Mouse (Mus musculus) ES-Bruce4 (cell line): ENCODE results near the gene Lekr1.

Experiments
- CTCF ChIP-seq: IDR thresholded peaks from one replicate; pipeline ENCODE4 v1.8.1; 2011; ENCODE audit warnings: low read depth, low read length
- EP300 ChIP-seq: IDR thresholded peaks from 2 replicates; pipeline ENCODE4 v1.6.1; 2011; ENCODE audit warnings: low read depth, low read length; ENCODE audit not compliant: insufficient read depth
- POLR2A ChIP-seq: IDR thresholded peaks from one replicate; pipeline ENCODE4 v1.8.1; 2011; ENCODE audit warnings: low read length; ENCODE audit not compliant: insufficient read depth

- TF ChIP-seq POLR2A (no peak), CTCF (no peak), EP300 (no peak)
These were observed 9.6 kb upstream of the Lekr1 start for GRCm38 (mm10) chr3:65656451-65656850.
